Mouse (Mus musculus) stomach, postnatal 0 days (tissue): ENCODE data around the gene Srd5a2.

Experiments
- CTCF ChIP-seq: IDR thresholded peaks from 2 replicates; pipeline ENCODE4 v1.5.1; 2016; ENCODE audit warnings: antibody characterized with exemption, low read depth, mild to moderate bottlenecking, moderate library complexity
- EP300 ChIP-seq: optimal IDR thresholded peaks from 2 replicates; pipeline ENCODE3; 2016; ENCODE audit warnings: antibody characterized with exemption

GRCm38 (mm10) chr17:74008680-74009079 lies 39.0 kb downstream of the Srd5a2 start:
- no peak for TF ChIP-seq CTCF
- no peak for TF ChIP-seq EP300
